Mouse (Mus musculus): ENCODE results near the gene D730048I06Rik.
"Not testable (repeated sequence)": the region's sequence is repeated elsewhere in the genome, so short reads cannot be mapped to it uniquely, and the experiment has no call there.

The D730048I06Rik gene

DNA sequence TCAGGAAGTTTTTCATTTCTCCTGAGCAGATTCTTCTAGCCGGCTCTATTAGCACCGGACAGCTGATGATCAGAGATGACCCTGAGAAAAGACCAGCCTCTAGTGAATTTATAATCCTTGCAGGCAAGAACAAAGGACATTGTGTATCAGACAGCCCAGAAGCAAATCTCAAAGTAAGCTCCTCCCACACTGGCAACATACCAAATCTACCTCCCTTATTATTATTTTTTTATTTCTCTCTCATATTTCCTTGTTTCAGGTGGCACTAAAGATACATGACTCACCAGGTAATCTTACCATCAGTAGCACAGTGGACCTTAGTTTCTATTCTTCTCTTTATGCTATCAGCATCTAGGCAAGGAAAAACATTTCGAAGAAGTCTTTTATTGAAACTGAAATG lies at the start of gene D730048I06Rik, which contains the start of gene Gm27235:
TSS of gene D730048I06Rik (minus strand) at position 112 of the 400 bp plus-strand sequence.
TSS of gene Gm27235 (minus strand) at position 101 of the 400 bp plus-strand sequence.
- DNase-seq (ENCODE audit: low read depth, low spot score) = no peak

DNA sequence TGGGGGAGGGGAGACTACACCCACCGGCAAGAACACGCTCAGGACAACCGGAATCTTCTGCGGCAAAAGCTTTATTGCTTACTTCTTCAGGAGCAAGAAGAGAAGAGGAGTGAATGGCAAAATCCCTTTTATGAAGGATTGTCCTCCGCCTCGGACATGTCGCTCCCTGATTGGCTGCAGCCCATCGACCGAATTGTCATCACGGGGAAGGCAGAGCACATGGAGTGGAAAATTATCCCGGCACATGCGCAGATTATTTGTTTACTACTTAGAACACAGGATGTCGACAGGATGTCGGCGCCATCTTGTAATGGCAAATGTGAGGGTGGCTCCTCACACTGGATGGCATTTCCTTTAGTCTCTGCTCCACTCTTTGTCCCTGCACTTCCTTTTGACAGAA lies 28.0 kb upstream of the D730048I06Rik start:
- DNase-seq (ENCODE audit: low read depth, low spot score) = not testable (repeated sequence)

DNA sequence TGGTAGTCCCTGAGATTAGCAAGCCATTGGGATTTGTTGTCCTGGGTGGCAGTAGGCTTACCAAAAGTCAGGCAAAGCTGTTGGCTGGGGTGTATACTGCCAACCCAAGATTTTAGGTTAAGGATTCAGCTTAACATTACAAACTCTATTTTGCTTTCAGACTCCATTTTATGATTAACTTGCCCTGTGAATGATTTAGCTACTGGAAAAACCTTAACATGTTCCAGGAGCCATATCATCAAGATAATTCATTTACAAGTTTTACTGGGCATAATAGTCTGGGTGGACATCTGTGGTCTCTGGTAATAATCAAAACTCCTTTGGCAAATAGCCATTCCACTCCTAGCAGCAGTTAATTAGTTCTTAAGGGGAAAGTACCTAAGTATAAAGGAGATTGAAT lies 8.2 kb upstream of the D730048I06Rik start:
- DNase-seq (ENCODE audit: low read depth, low spot score) = no peak

DNA sequence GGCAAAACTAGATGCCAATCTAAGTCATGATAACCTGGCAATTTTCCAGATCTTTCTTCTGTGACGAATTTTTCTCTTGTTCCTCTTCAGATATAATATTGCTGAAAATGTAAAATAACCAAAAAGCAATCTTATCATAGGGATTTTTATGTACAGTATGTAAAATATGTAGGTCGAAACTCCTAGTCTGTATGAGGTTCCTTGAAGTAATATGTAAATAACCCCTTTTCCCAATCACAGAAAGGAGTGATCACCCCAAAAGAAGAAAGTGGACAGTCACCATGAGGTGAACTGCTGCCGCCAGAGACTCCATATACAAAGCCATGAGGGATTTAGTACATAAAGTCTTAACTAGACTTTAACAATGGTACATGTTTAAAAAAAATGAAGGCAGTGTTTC lies 11.9 kb downstream of the D730048I06Rik start, which contains the start of gene Gm17727:
TSS of gene Gm17727 (minus strand) at position 101 of the 400 bp plus-strand sequence.
- DNase-seq (ENCODE audit: low read depth, low spot score) = no peak

DNA sequence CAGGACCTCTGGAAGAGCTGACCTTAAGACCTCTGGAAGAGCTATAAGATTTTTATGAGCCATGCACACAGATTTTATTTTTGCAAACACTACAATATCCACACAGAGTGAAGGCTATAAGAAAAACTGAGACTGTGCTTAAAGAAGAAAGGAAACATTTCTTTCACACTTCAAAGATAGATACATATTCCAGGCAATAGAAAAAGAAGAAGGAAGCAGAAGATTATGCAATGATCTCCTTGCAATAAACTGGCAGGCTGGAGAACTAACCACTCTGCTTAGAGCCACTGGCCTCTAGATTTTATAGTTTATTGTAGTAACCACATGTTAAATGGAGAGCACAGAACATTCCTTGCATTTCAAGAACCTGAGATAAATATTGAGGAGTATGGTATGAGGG lies 33.1 kb downstream of the D730048I06Rik start:
- DNase-seq (ENCODE audit: low read depth, low spot score) = no peak

DNA sequence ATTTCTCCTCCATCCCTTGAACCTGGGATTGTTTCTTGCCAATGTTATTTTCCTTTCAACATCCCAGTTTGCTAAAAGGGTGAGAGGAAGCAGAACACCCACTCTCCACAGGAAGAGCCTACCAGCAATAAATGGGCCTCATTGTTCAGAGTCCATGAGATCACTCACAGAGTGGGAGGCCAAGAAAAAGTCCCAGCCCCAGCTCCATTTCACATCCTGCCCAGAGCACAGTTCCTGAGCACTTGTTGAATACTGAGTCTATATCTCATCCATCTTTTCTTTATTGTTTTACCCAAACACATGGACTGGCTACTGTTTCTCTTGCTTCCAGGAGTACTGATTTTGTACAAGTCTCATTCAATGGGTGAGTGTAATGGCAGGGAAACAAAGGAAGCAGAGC lies 49.2 kb downstream of the D730048I06Rik start, which contains the start of gene Gm17677:
TSS of gene Gm17677 (plus strand) at position 301 of the 400 bp plus-strand sequence.
- no peak for DNase-seq (ENCODE audit: low read depth, low spot score)

Measured in CD4-positive helper T cell, adult 2 months (primary cell).